Mouse (Mus musculus) heart, adult 2 months (tissue): ENCODE data around the gene Mllt11.

Experiments
- CTCF ChIP-seq: fragments of 200-600 bp; IDR thresholded peaks from 2 replicates; pipeline ENCODE4 v1.8.1; 2022; ENCODE audit warnings: antibody characterized with exemption, mild to moderate bottlenecking, moderate library complexity
- EP300 ChIP-seq: fragments of 200-500 bp; IDR thresholded peaks from 2 replicates; pipeline ENCODE4 v1.6.1; 2011; ENCODE audit warnings: low read depth, low read length, control low read depth; ENCODE audit not compliant: insufficient read depth
- POLR2A ChIP-seq: fragments of 200-500 bp; IDR thresholded peaks from 2 replicates; pipeline ENCODE4 v1.6.1; 2011; ENCODE audit warnings: mild to moderate bottlenecking, low read depth, low read length, control low read depth; ENCODE audit not compliant: insufficient read depth

GRCm38 (mm10) chr3:95200132-95200531, 31.8 kb downstream of the Mllt11 start:
- no peak for TF ChIP-seq CTCF
- no peak for TF ChIP-seq POLR2A
- no peak for TF ChIP-seq EP300
